ENCODE assay signal across 12 mouse cellular contexts in genomic region chr17:35635202-35635601, GRCm38 (mm10). TPM values are rescaled to one million over a fixed set of nuclear protein-coding genes. Genes with fewer than 3 reads are reported as not detected.
A peak's percentile ranks its signal among the peaks of the same experiment; 100 is the strongest.
DNase-seq lines count a peak whose midpoint lies in the region; ATAC-seq lines count a peak whose summit lies in the region.
"Had no signal": no experiment of that assay in that cellular context is flagged by ENCODE, and none has a peak within 500 bp of the region (broad histone marks: within the 10 kb centered on the region; RNA-seq: fewer than 3 reads in every experiment).

No protein-coding gene starts in this region.

- WGBS in hindbrain, embryonic 11.5 days: 82% methylated on average over 3 of the region's 3 CpGs
- WGBS in hindbrain, embryonic 16.5 days: 86% methylated on average over 3 of the region's 3 CpGs

- no peak for ATAC-seq in hindbrain, embryonic 11.5 days (ENCODE audit: low FRiP score)
- no peak for ATAC-seq in hindbrain, embryonic 16.5 days

- DNase-seq in hindbrain, embryonic 11.5 days (ENCODE audit: low spot score): peak; percentile 7
- peak; percentile 56 to 64 for DNase-seq in right cerebral cortex, postnatal 10 days (ENCODE audit: low spot score in 2 of 2)
- DNase-seq in right cerebral cortex, postnatal 14 days: no peak
- peak; percentile 38 for DNase-seq in brain, adult 2 months (ENCODE audit: low read depth, low spot score)
- DNase-seq in adrenal gland, adult 2 months: no peak
- DNase-seq in layer of hippocampus, adult 8-10 months (ENCODE audit: low spot score in 2 of 2): no peak

- H3K4me2 ChIP-seq in hindbrain, embryonic 11.5 days (replicated peaks; ENCODE audit: low read depth, low read length): no peak overlapping the region
- H3K4me2 ChIP-seq in hindbrain, embryonic 16.5 days (ENCODE audit: low read length): no peak overlapping the region

- H3K9ac ChIP-seq in hindbrain, embryonic 11.5 days (ENCODE audit: low read depth, low read length): no peak overlapping the region
- no peak overlapping the region for H3K9ac ChIP-seq in hindbrain, embryonic 16.5 days (ENCODE audit: low read depth, low read length)
- H3K9ac ChIP-seq: heart, embryonic 12.5 days; limb, embryonic 12.5 days had no signal

- H3K36me3 ChIP-seq in hindbrain, embryonic 11.5 days (ENCODE audit: control insufficient read depth, insufficient read depth, low read length): no peaks in the 10 kb centered on the region
- H3K36me3 ChIP-seq in hindbrain, embryonic 16.5 days (ENCODE audit: control insufficient read depth, insufficient read depth, low read length): no peaks in the 10 kb centered on the region
- H3K36me3 ChIP-seq: embryonic facial prominence, embryonic 15.5 days; heart, embryonic 12.5 days; limb, embryonic 12.5 days had no signal

- H3K4me1 ChIP-seq in hindbrain, embryonic 11.5 days (replicated peaks; ENCODE audit: control insufficient read depth, insufficient read depth, low read length): 0 out of 2 replicates have a peak, but pooled peaks cover 2% of the 10 kb centered on the region
- no peaks in the 10 kb centered on the region for H3K4me1 ChIP-seq in hindbrain, embryonic 16.5 days (ENCODE audit: control insufficient read depth, insufficient read depth, low read depth, low read length)

- no peak overlapping the region for H3K27ac ChIP-seq in hindbrain, embryonic 11.5 days (ENCODE audit: low read depth, low read length)
- no peak overlapping the region for H3K27ac ChIP-seq in hindbrain, embryonic 16.5 days (ENCODE audit: low read depth, low read length)
- H3K27ac ChIP-seq: embryonic facial prominence, embryonic 15.5 days; limb, embryonic 12.5 days had no signal

- no peaks in the 10 kb centered on the region for H3K27me3 ChIP-seq in hindbrain, embryonic 11.5 days (ENCODE audit: control insufficient read depth, insufficient read depth, low read length)
- no peaks in the 10 kb centered on the region for H3K27me3 ChIP-seq in hindbrain, embryonic 16.5 days (replicated peaks; ENCODE audit: control insufficient read depth, insufficient read depth, low read length)
- H3K27me3 ChIP-seq: embryonic facial prominence, embryonic 15.5 days had no signal

- H3K4me3 ChIP-seq in hindbrain, embryonic 11.5 days (ENCODE audit: low read depth, low read length): no peak overlapping the region
- no peak overlapping the region for H3K4me3 ChIP-seq in hindbrain, embryonic 16.5 days (ENCODE audit: low read length)

- H3K9me3 ChIP-seq in hindbrain, embryonic 11.5 days (ENCODE audit: control insufficient read depth, low read length): no peaks in the 10 kb centered on the region
- H3K9me3 ChIP-seq in hindbrain, embryonic 16.5 days (ENCODE audit: control insufficient read depth, low read length): no peaks in the 10 kb centered on the region
- H3K9me3 ChIP-seq: embryonic facial prominence, embryonic 15.5 days; heart, embryonic 12.5 days; limb, embryonic 12.5 days had no signal

RNA-seq across cellular contexts. Expression of gene Mucl3, which starts 8.3 kb away (rescaled TPM):
- 0.32 TPM in 1 of 2 replicates, not detected in the other for polyA plus RNA-seq in hindbrain, embryonic 11.5 days (2014; fragmentation: Nextera tagmentation; extraction: Ambion mirVana)
- polyA plus RNA-seq in hindbrain, embryonic 16.5 days (2015; fragmentation: Nextera tagmentation; extraction: Ambion mirVana): not detected in 2 replicates
- total RNA-seq in adrenal gland, adult 2 months (2021): not detected
- 0.18 TPM in 1 of 2 replicates, not detected in the other for polyA plus RNA-seq in adrenal gland, adult 2 months (2012; rRNA removed)
- total RNA-seq in layer of hippocampus, adult 8-10 months (2022): not detected
- total RNA-seq: adrenal gland, postnatal 10 days had no signal

RNA-seq across cellular contexts. Expression of gene Gm9573, which starts 8.8 kb away (rescaled TPM):
- polyA plus RNA-seq in hindbrain, embryonic 11.5 days (2014; fragmentation: Nextera tagmentation; extraction: Ambion mirVana): not detected in 2 replicates
- polyA plus RNA-seq in hindbrain, embryonic 16.5 days (2015; fragmentation: Nextera tagmentation; extraction: Ambion mirVana): not detected in 2 replicates
- total RNA-seq in adrenal gland, adult 2 months (2021): not detected
- not detected in 2 replicates for polyA plus RNA-seq in adrenal gland, adult 2 months (2012; rRNA removed)
- total RNA-seq in layer of hippocampus, adult 8-10 months (2022): not detected
- total RNA-seq: adrenal gland, postnatal 10 days had no signal
- polyA plus RNA-seq: heart, embryonic 12.5 days; inflammation-experienced regulatory T-cells, adult 6 months; limb, embryonic 12.5 days had no signal

RNA-seq across cellular contexts. Expression of gene Vars2, which starts 32.2 kb away (rescaled TPM):
- polyA plus RNA-seq in hindbrain, embryonic 11.5 days (2014; fragmentation: Nextera tagmentation; extraction: Ambion mirVana): 6.9 and 8.7 TPM in 2 replicates
- 16.7 and 17.9 TPM in 2 replicates for polyA plus RNA-seq in hindbrain, embryonic 16.5 days (2015; fragmentation: Nextera tagmentation; extraction: Ambion mirVana)
- total RNA-seq in adrenal gland, adult 2 months (2021): 10 to 100 TPM; 36.4 to 38.6 TPM
- polyA plus RNA-seq in adrenal gland, adult 2 months (2012; rRNA removed): 75.5 and 77.3 TPM in 2 replicates
- total RNA-seq in layer of hippocampus, adult 8-10 months (2022): 10 to 100 TPM; 28.0 to 44.7 (median 35.4) TPM

RNA-seq across cellular contexts. Expression of gene Sfta2, which starts 33.9 kb away (rescaled TPM):
- not detected in 2 replicates for polyA plus RNA-seq in hindbrain, embryonic 11.5 days (2014; fragmentation: Nextera tagmentation; extraction: Ambion mirVana)
- not detected in 2 replicates for polyA plus RNA-seq in hindbrain, embryonic 16.5 days (2015; fragmentation: Nextera tagmentation; extraction: Ambion mirVana)
- not detected for total RNA-seq in adrenal gland, adult 2 months (2021)
- not detected in 2 replicates for polyA plus RNA-seq in adrenal gland, adult 2 months (2012; rRNA removed)
- total RNA-seq in layer of hippocampus, adult 8-10 months (2022): not detected
- total RNA-seq: adrenal gland, postnatal 10 days had no signal
- polyA plus RNA-seq: heart, embryonic 12.5 days; inflammation-experienced regulatory T-cells, adult 6 months; limb, embryonic 12.5 days had no signal

RNA-seq across cellular contexts. Expression of gene Gtf2h4, which starts 38.3 kb away (rescaled TPM):
- 37.8 and 41.4 TPM in 2 replicates for polyA plus RNA-seq in hindbrain, embryonic 11.5 days (2014; fragmentation: Nextera tagmentation; extraction: Ambion mirVana)
- 27.8 and 28.1 TPM in 2 replicates for polyA plus RNA-seq in hindbrain, embryonic 16.5 days (2015; fragmentation: Nextera tagmentation; extraction: Ambion mirVana)
- total RNA-seq in adrenal gland, adult 2 months (2021): 10 to 100 TPM; 18.6 to 25.3 TPM
- 22.5 and 23.4 TPM in 2 replicates for polyA plus RNA-seq in adrenal gland, adult 2 months (2012; rRNA removed)
- 10 to 100 TPM; 28.3 to 35.3 (median 33.2) TPM for total RNA-seq in layer of hippocampus, adult 8-10 months (2022)

Comparison
In these comparisons a context has a peak if more than half of its experiments do, and no peak if none do; other contexts are left out.
1. DNase-seq: peak in hindbrain, embryonic 11.5 days (single experiment), right cerebral cortex, postnatal 10 days (2 of 2) and brain, adult 2 months (single experiment); none in right cerebral cortex, postnatal 14 days (single experiment), adrenal gland, adult 2 months (single experiment) and layer of hippocampus, adult 8-10 months (0 of 2).